Mouse (Mus musculus) liver, postnatal 0 days (tissue): ENCODE measurements around the gene AI464131.

Source experiments
- CTCF ChIP-seq: sonication (generic); IDR thresholded peaks from 2 replicates; pipeline ENCODE4 v1.5.1; 2016; ENCODE audit warnings: antibody characterized with exemption, low read depth
- EP300 ChIP-seq: IDR thresholded peaks from 2 replicates; pipeline ENCODE4 v1.6.1; 2016; ENCODE audit warnings: antibody characterized with exemption, low read depth, mild to moderate bottlenecking

DNA sequence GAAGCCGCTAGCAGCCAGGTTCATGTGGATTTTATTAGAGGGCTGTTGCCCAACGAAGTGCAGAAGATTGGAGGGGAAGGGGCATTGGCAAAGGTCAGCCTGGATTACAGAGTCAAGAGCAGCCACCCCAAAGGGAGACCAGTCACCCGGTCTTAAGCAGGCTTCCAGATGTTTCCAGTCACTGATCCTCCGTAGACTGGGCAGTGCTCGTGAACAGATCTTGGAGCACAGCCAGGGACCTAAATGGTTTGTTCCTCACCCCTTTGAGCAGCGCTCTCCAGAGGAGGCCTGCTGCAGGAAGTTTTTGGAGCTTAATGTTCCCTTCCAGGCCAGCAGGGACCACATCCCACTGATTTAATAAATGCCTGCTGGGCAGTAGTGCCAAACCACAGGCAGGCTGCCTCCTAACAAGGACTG, 21.3 kb downstream of the AI464131 start:
- TF ChIP-seq EP300 (no peak), CTCF (no peak)
